Mouse (Mus musculus) forebrain, embryonic 14.5 days (tissue): ENCODE measurements around the gene 4930402H24Rik. TPM values are rescaled to one million over a fixed set of nuclear protein-coding genes. Genes with fewer than 3 reads are reported as not detected.

ENCODE experiments used
- ATAC-seq: fragments of 200-750 bp; cut with Nextera tagmentation; 2 replicates; pipeline ENCODE4 v1.8.0; 2017; ENCODE audit warnings: mild to moderate bottlenecking, moderate library complexity
- DNase-seq: peaks from one replicate; pipeline ENCODE4 v3.0.0-alpha.2; 2015; ENCODE audit warnings: low spot score
- H3K27ac ChIP-seq: fragments of 300-500 bp; sonication (generic); 2 replicates; pipeline ENCODE4 v1.5.1; 2014; ENCODE audit warnings: low read depth, mild to moderate bottlenecking, control low read depth, low read length, moderate library complexity
- H3K27me3 ChIP-seq: fragments of 300-500 bp; sonication (generic); replicated peaks from 2 replicates; pipeline ENCODE4 v1.6.1; 2014; ENCODE audit warnings: low read length, control low read depth, mixed read lengths; ENCODE audit not compliant: control insufficient read depth, insufficient read depth
- H3K36me3 ChIP-seq: fragments of 300-500 bp; sonication (generic); 2 replicates; pipeline ENCODE4 v1.6.1; 2014; ENCODE audit warnings: low read length, control low read depth; ENCODE audit not compliant: control insufficient read depth, insufficient read depth
- H3K4me1 ChIP-seq: fragments of 300-500 bp; sonication (generic); 2 replicates; pipeline ENCODE4 v1.6.1; 2014; ENCODE audit warnings: antibody characterized with exemption, low read length, control low read depth; ENCODE audit not compliant: control insufficient read depth, insufficient read depth
- H3K4me2 ChIP-seq: fragments of 300-500 bp; sonication (generic); 2 replicates; pipeline ENCODE4 v1.6.1; 2014; ENCODE audit warnings: mild to moderate bottlenecking, control low read depth, low read length
- H3K4me3 ChIP-seq: fragments of 300-500 bp; sonication (generic); 2 replicates; pipeline ENCODE4 v1.5.1; 2014; ENCODE audit warnings: low read depth, low read length, control low read depth
- H3K9ac ChIP-seq: fragments of 300-500 bp; sonication (generic); 2 replicates; pipeline ENCODE4 v1.6.1; 2014; ENCODE audit warnings: mild to moderate bottlenecking, low read length, control low read depth, moderate library complexity
- H3K9me3 ChIP-seq: fragments of 300-500 bp; sonication (generic); replicated peaks from 2 replicates; pipeline ENCODE4 v1.6.1; 2016; ENCODE audit warnings: low read length, control low read depth, mixed read lengths; ENCODE audit not compliant: control insufficient read depth
- WGBS: fragments of 180-500 bp; shearing (Covaris S2); extraction: QIAGEN DNeasy Blood & Tissue Kit; methylation state at CpG from one replicate; pipeline ENCODE4 v1.1.7; 2014; 5-methylcytosine and 5-hydroxymethylcytosine counted together
- polyA plus RNA-seq: library from polyadenylated mRNA; unstranded; fragments of >200 nt; fragmentation: Nextera tagmentation; extraction: Ambion mirVana; gene quantifications from 2 replicates; pipeline ENCODE4 v1.2.1, GENCODE M21; 2014

4930402H24Rik gene
- polyA plus RNA-seq, 1 experiment from 2014 or later = 55.1 TPM

DNA sequence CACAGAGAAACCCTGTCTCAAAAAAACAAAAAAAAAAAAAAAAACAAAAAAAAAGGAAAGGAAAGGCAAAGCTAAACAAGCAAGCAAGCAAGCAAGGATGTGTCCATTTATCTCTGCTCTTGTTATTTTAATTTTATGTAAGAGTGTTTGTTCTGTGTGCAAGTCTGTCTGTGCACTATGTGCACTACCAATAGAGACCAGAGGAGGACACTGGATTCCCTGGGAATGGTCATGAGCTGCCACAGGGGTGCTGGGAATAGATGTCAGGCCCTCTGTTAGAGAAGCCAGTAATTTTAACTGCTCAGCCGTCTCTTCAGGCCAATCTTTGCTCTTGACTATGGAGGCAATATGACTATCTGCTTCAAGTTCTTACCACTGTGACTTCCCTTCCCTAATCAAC lies 162.6 kb downstream of the 4930402H24Rik start:
- Histone ChIP-seq H3K36me3 (peaks cover 98% of the 10 kb centered on the region), H3K9ac (no peak overlapping the region), H3K27ac (no peak overlapping the region), H3K4me3 (no peak overlapping the region), H3K9me3 (no peaks in the 10 kb centered on the region), H3K4me1 (no peaks in the 10 kb centered on the region), H3K4me2 (no peak overlapping the region), H3K27me3 (no peaks in the 10 kb centered on the region)
- DNase-seq (no peak), ATAC-seq (no peak)
- 94% methylated on average over 1 of the region's 1 CpGs for WGBS

DNA sequence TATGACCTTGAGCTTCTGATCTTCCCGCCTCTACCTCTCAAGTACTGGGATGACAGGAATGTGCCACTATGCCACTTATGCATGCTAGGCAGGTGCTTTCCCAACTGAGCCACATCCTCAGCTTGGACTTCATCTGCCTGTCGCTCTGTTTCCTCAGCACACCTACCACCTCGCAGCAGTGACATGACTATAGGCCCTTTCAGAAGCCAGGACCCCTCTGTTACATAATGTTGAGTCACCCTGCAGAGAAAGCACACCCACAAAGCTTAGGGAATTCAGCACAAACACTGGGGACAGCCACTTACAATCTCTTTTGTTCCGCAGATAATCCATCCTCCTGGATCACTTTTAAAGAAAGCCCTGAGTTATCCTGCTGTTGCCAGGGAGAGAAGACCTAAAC lies 166.1 kb downstream of the 4930402H24Rik start:
- Histone ChIP-seq H3K4me3 (no peak overlapping the region), H3K9ac (no peak overlapping the region), H3K4me2 (no peak overlapping the region), H3K27me3 (no peaks in the 10 kb centered on the region), H3K36me3 (peaks cover 99% of the 10 kb centered on the region), H3K9me3 (no peaks in the 10 kb centered on the region), H3K4me1 (no peaks in the 10 kb centered on the region), H3K27ac (no peak overlapping the region)
- 27% methylated on average over 4 of the region's 4 CpGs for WGBS
- DNase-seq = no peak
- no peak for ATAC-seq

- H3K4me1 ChIP-seq = no peaks in the 10 kb centered on the region
- no peak overlapping the region for H3K4me3 ChIP-seq
- no peaks in the 10 kb centered on the region for H3K9me3 ChIP-seq
- no peaks in the 10 kb centered on the region for H3K27me3 ChIP-seq
- DNase-seq (no peak), ATAC-seq (no peak)
- no peak overlapping the region for H3K9ac ChIP-seq
- no peak overlapping the region for H3K27ac ChIP-seq
- WGBS = 83% methylated on average over 6 of the region's 6 CpGs
- H3K4me2 ChIP-seq = no peak overlapping the region
- H3K36me3 ChIP-seq = peaks cover 98% of the 10 kb centered on the region
Measured at GRCm38 (mm10) chr2:130738019-130738418, 168.2 kb downstream of the 4930402H24Rik start.

GRCm38 (mm10) chr2:130735281-130735680 lies 170.9 kb downstream of the 4930402H24Rik start:
- Histone ChIP-seq H3K27me3 (no peaks in the 10 kb centered on the region), H3K36me3 (peaks cover 96% of the 10 kb centered on the region), H3K27ac (no peak overlapping the region), H3K9ac (no peak overlapping the region), H3K4me2 (no peak overlapping the region), H3K4me1 (no peaks in the 10 kb centered on the region), H3K4me3 (no peak overlapping the region), H3K9me3 (no peaks in the 10 kb centered on the region)
- ATAC-seq (no peak), DNase-seq (no peak)
- 79% methylated on average over 5 of the region's 5 CpGs for WGBS

GRCm38 (mm10) chr2:130733444-130733843 lies 172.8 kb downstream of the 4930402H24Rik start:
- 94% methylated on average over 2 of the region's 3 CpGs for WGBS
- H3K4me2 ChIP-seq = no peak overlapping the region
- H3K9ac ChIP-seq = no peak overlapping the region
- ATAC-seq (no peak), DNase-seq (no peak)
- H3K4me1 ChIP-seq = no peaks in the 10 kb centered on the region
- no peaks in the 10 kb centered on the region for H3K27me3 ChIP-seq
- peaks cover 96% of the 10 kb centered on the region for H3K36me3 ChIP-seq
- H3K27ac ChIP-seq = no peak overlapping the region
- no peak overlapping the region for H3K4me3 ChIP-seq
- no peaks in the 10 kb centered on the region for H3K9me3 ChIP-seq

DNA sequence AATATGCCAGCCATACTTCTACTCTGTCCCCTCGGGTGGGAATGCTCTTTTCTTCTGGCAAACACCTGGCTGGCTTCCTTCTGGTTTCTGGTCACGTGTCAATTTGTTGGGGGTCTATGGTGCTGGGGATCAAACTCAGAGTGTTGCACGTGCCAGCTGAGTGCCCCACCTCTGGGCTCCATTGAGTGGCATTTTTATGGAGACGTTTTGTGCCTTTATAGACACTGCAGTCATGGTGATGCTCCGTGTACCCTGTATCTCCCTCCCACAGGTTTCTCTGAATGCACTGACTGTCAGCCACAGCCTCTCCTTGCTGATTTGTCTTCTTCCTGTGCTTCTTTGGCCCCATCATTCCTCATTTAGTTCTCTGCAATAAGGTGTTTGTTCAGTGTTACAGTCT lies 174.4 kb downstream of the 4930402H24Rik start:
- H3K9ac ChIP-seq = no peak overlapping the region
- no peaks in the 10 kb centered on the region for H3K9me3 ChIP-seq
- no peak overlapping the region for H3K4me3 ChIP-seq
- peaks cover 96% of the 10 kb centered on the region for H3K36me3 ChIP-seq
- WGBS = 70% methylated on average over 5 of the region's 5 CpGs
- ATAC-seq (no peak), DNase-seq (no peak)
- no peak overlapping the region for H3K4me2 ChIP-seq
- H3K27me3 ChIP-seq = no peaks in the 10 kb centered on the region
- H3K4me1 ChIP-seq = no peaks in the 10 kb centered on the region
- no peak overlapping the region for H3K27ac ChIP-seq

- WGBS = 92% methylated on average over 9 of the region's 9 CpGs
- Histone ChIP-seq H3K4me3 (no peak overlapping the region), H3K27me3 (no peaks in the 10 kb centered on the region), H3K4me1 (no peaks in the 10 kb centered on the region), H3K4me2 (no peak overlapping the region), H3K9me3 (no peaks in the 10 kb centered on the region), H3K36me3 (peaks cover 96% of the 10 kb centered on the region), H3K9ac (no peak overlapping the region), H3K27ac (no peak overlapping the region)
- DNase-seq = no peak
- ATAC-seq = no peak
Measured at GRCm38 (mm10) chr2:130730746-130731145, 175.5 kb downstream of the 4930402H24Rik start.

DNA sequence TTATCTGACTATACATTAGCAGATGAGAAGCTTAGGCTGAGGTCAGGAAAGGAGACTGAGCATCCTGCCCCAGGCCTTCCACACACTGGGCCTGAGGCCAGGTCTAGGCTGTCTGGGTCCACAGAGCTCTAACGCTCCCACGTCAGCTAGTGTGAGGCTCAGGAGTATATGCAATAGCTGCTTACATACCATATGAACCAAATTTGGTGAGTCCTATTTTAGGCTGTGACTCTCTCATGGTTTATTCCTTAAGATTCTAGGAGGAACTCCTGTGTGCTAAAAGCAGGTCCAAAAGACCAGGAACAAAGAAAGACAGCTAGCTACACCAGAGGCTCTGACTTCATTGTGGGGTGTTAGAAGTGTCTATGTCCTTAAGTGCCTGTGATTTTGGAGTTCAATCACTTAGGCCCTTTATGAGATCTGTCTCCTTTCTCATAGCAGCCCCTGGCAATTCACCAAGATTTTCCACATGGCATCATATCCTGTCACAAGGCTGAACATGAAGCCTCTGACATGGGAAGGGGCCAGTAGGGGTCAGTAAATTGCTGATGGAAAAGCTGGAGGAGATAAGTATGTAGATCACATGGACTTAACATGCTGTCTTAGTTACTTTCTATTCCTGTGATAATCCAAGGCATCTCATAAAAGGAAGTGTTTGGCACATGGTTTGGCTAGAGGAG lies 177.2 kb downstream of the 4930402H24Rik start:
- WGBS = 98% methylated on average over 2 of the region's 2 CpGs
- H3K4me2 ChIP-seq = no peak overlapping the region
- H3K36me3 ChIP-seq = peaks cover 96% of the 10 kb centered on the region
- H3K4me1 ChIP-seq = no peaks in the 10 kb centered on the region
- H3K9me3 ChIP-seq = no peaks in the 10 kb centered on the region
- no peak for ATAC-seq
- no peak overlapping the region for H3K4me3 ChIP-seq
- no peaks in the 10 kb centered on the region for H3K27me3 ChIP-seq
- no peak for DNase-seq
- H3K27ac ChIP-seq = no peak overlapping the region
- H3K9ac ChIP-seq = no peak overlapping the region

- H3K36me3 ChIP-seq = peaks cover 98% of the 10 kb centered on the region
- ATAC-seq (no peak), DNase-seq (no peak)
- H3K27ac ChIP-seq = no peak overlapping the region
- H3K4me2 ChIP-seq = no peak overlapping the region
- H3K27me3 ChIP-seq = no peaks in the 10 kb centered on the region
- H3K9ac ChIP-seq = no peak overlapping the region
- H3K4me3 ChIP-seq = no peak overlapping the region
- no peaks in the 10 kb centered on the region for H3K4me1 ChIP-seq
- WGBS = 79% methylated on average over 1 of the region's 1 CpGs
- H3K9me3 ChIP-seq = no peaks in the 10 kb centered on the region
Measured at GRCm38 (mm10) chr2:130727752-130728151, 178.5 kb downstream of the 4930402H24Rik start.
